Mouse (Mus musculus) frontal cortex, postnatal 36 days (tissue): ENCODE results near the gene Gm21883.
"Not testable (repeated sequence)": the region's sequence is repeated elsewhere in the genome, so short reads cannot be mapped to it uniquely, and the experiment has no call there.

Source experiments
- DNase-seq, 2 experiments: peaks; one replicate each; pipeline ENCODE4 v3.0.0; 2022; ENCODE audit warnings: low spot score in 2 of 2

Gene Gm21883

DNA sequence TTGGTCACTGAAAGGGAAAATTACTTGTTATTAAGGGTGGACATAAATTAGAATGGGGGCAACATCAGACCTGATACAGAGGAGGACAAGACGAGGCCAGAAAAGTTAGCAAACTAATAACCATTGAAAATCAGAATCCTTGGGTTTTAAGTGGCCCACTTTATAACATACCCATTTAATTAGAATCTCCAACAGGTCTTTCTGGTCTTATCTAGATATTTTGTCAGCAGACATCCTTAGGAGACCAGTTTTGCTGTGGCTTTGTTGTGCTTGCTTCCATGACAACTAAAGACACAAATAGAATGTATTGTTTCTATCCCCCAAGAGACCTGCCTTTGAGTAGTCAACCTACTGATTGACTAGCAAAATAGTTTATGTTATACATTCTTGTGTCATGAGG lies at the start of gene Gm21883:
Gene Gm21883, minus strand, starts transcription at position 101 of the 400 bp plus-strand sequence.
- DNase-seq = not testable (repeated sequence)

DNA sequence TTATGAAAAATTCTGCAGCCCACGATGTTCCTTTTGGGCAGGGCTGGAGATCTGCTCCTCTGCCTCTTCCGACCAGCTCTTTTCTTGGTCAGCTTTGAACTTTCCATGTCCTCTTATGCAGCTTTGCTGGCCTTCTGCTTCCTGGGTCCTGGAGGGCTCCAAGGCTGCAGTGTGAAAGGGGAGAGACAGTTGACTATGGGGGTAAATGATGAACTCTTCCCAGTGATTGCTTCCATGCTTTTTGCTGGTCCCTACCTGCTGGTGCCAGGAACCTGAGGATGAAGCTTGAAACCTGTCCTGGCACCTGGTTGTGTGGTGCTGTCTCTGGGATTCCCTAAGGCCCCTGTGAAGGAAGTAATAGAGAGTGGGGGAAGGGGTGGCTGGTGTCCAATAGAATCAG lies 44.7 kb upstream of the Gm21883 start, which contains the start of gene Spin2e:
Gene Spin2e, minus strand, starts transcription at position 101 of the 400 bp plus-strand sequence.
- not testable (repeated sequence) for DNase-seq
